Mouse (Mus musculus) liver, adult 2 months (tissue): Measurements from ENCODE around the gene Casp4. TPM values are rescaled to one million over a fixed set of nuclear protein-coding genes. Genes with fewer than 3 reads are reported as not detected.

Experiments
- DNase-seq: peaks from one replicate; pipeline ENCODE4 v3.0.0-alpha.2; 2011; ENCODE audit warnings: low read depth, low spot score; ENCODE audit errors: extremely low read depth
- H3K27ac ChIP-seq: fragments of 200-500 bp; replicated peaks from 2 replicates; pipeline ENCODE4 v1.5.1; 2012; ENCODE audit warnings: low read depth, mild to moderate bottlenecking, control low read depth, inconsistent platforms, low read length; ENCODE audit not compliant: insufficient read depth
- H3K27me3 ChIP-seq: fragments of 200-500 bp; 2 replicates; pipeline ENCODE4 v1.6.1; 2012; ENCODE audit warnings: mild to moderate bottlenecking, moderate library complexity, low read length, inconsistent platforms; ENCODE audit not compliant: control insufficient read depth, insufficient read depth
- H3K36me3 ChIP-seq: fragments of 200-500 bp; 2 replicates; pipeline ENCODE4 v1.6.1; 2012; ENCODE audit warnings: low read length, inconsistent platforms; ENCODE audit not compliant: control insufficient read depth, insufficient read depth
- H3K4me1 ChIP-seq: fragments of 200-500 bp; 2 replicates; pipeline ENCODE4 v1.6.1; 2011; ENCODE audit warnings: low read length; ENCODE audit not compliant: control insufficient read depth, insufficient read depth
- H3K4me3 ChIP-seq: fragments of 200-500 bp; 2 replicates; pipeline ENCODE4 v1.5.1; 2011; ENCODE audit warnings: low read depth, mild to moderate bottlenecking, control low read depth, low read length, moderate library complexity; ENCODE audit not compliant: insufficient read depth
- H3K79me2 ChIP-seq: fragments of 200-500 bp; 2 replicates; pipeline ENCODE4 v1.6.1; 2012; ENCODE audit warnings: inconsistent platforms, mild to moderate bottlenecking, low read length, moderate library complexity; ENCODE audit not compliant: control insufficient read depth, insufficient read depth
- H3K9ac ChIP-seq: fragments of 200-500 bp; 2 replicates; pipeline ENCODE4 v1.6.1; 2012; ENCODE audit warnings: low read depth, mild to moderate bottlenecking, control low read depth, inconsistent platforms, low read length
- CTCF ChIP-seq: fragments of 200-500 bp; IDR thresholded peaks from 2 replicates; pipeline ENCODE4 v1.5.1; 2011; ENCODE audit warnings: low read depth, low read length, control low read depth
- POLR2A ChIP-seq: fragments of 200-500 bp; IDR thresholded peaks from 2 replicates; pipeline ENCODE4 v1.6.1; 2011; ENCODE audit warnings: low read length, control low read depth; ENCODE audit not compliant: insufficient read depth; ENCODE audit errors: extremely low read depth
- WGBS: fragments of 180-500 bp; shearing (Covaris S2); methylation state at CpG from one replicate; pipeline ENCODE4 v1.1.7; 2018; 5-methylcytosine and 5-hydroxymethylcytosine counted together
- polyA plus RNA-seq: library from polyadenylated mRNA; depleted of rRNA; stranded (reverse); fragments of >200 nt; gene quantifications from 2 replicates; pipeline ENCODE4 v1.2.3, GENCODE M21; 2012
- total RNA-seq: library from RNA; depleted of rRNA; stranded (reverse); fragments of >200 nt; gene quantifications from 2 replicates; pipeline ENCODE4 v1.2.3, GENCODE M21; 2014

Gene Casp4
- total and polyA plus RNA-seq, 2 experiments, result 0.64 to 3.2 TPM

DNA sequence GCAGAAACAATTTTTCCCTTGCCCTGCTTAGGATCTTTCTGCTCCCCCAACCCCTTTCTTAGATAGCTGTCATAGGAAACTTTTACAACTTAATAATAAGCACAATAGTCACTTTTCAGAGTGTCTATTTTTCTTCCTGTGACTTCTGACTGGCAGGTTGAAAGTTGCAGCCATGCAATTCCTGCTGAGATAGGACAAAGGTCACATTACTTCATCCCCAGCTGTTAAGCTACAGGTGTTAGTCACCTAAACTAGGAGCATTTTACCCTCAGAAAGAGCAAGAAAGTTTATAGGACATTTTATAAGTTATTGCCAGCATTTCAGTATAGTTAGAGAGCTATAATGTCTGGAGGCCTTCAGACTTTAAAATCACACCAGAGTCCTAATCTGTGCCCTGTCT lies 22.0 kb upstream of the Casp4 start:
- Histone ChIP-seq H3K79me2 (no peaks in the 10 kb centered on the region), H3K4me3 (no peak overlapping the region), H3K9ac (no peak overlapping the region), H3K36me3 (no peaks in the 10 kb centered on the region), H3K27me3 (no peaks in the 10 kb centered on the region), H3K4me1 (no peaks in the 10 kb centered on the region), H3K27ac (no peak overlapping the region)
- peak; percentile 56 for DNase-seq
- TF ChIP-seq CTCF, result no peak
- no peak for TF ChIP-seq POLR2A

DNA sequence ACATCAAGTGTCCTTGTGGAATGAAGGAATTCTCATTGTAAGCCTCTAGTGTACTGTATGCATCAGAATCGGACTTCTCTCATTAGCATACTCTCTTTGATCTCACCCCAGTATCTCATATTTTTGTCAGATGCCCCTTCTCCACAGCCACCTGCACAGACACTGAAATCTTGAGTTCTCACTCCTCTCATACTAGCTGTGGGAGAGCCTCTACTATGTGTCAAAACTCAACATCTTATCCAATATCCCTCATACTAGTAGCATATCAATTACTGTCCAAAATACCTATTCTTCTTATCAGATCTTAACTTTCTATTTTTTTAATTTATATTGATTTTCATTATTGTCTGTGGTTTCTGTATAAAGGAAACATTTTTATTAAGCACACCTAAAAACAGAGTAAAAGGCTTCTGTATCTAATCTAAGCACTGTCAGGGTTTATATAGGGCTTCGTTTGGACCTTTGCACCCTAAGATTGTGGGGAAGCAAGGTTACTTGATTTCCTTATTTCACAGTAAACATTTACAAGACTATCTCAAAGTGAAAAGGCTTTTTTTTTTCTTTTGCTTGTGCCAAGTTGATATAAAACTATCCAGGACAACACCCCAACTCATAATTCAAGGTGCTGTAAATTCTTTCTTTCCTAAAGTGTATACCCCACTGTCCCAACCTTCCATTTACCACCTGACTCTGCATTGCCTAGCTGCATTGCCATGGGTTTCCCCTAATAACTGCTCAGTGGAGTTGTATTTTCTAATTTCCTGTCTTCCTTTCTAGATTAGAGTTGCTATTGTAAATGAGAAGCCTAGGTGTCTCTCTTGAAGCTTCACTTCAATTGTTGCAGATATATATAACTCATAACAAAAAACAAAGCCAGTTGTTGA lies 12.0 kb upstream of the Casp4 start:
- no peaks in the 10 kb centered on the region for H3K36me3 ChIP-seq
- no peak overlapping the region for H3K4me3 ChIP-seq
- no peaks in the 10 kb centered on the region for H3K27me3 ChIP-seq
- H3K9ac ChIP-seq, result no peak overlapping the region
- H3K79me2 ChIP-seq, result no peaks in the 10 kb centered on the region
- DNase-seq, result no peak
- no peak for TF ChIP-seq CTCF
- no peak for TF ChIP-seq POLR2A
- WGBS, result 62% methylated on average over 2 of the region's 2 CpGs
- no peak overlapping the region for H3K27ac ChIP-seq
- H3K4me1 ChIP-seq, result no peaks in the 10 kb centered on the region

DNA sequence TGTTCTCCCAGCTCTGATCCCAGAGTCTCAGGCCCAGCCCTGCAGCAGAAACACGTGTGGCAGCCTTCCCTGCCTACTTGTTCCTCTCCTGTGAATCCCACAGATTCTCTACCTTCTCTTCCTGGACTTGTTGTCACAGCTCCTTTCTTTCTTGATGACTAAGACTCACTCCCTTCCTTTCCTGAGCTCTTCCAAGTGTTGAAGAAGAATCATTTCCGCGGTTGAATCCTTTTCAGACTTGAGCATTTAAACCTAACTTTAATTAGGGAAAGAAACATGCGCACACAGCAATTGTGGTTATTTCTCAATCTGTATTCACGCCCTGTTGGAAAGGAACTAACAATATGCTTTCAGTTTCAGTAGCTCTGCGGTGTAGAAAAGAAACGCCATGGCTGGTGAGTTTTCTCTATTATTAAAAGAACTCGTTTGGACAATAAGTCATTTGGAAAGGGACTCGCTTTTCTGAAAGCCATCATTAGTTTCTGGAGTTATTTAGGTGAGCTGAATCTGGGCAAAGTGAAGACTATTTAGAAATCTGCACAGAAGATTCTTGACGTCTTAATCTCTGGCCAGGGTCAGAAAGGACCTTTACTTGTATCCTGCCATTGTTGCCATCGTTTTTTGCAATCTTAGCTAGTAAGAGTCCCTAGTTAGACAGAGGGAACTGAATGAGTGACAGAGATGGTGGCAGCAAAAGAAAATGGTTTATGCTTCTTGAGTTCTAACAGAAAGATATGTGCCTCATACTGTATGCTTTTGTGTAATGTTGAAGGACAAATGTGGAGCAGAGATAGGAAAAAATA lies 10.1 kb upstream of the Casp4 start, which contains the start of gene Casp1:
TSS of gene Casp1 (plus strand) at position 189 of the 803 bp plus-strand sequence.
- H3K36me3 ChIP-seq, result no peaks in the 10 kb centered on the region; the same call in 1 of the 2 replicates
- no peaks in the 10 kb centered on the region for H3K79me2 ChIP-seq
- H3K9ac ChIP-seq, result no peak within 1 kb of the TSS; the same call in 1 of the 2 replicates
- H3K4me3 ChIP-seq, result peak within 1 kb of the TSS; percentile 48
- peak within 1 kb of the TSS; percentile 72 for H3K27ac ChIP-seq
- WGBS, result 57% methylated on average over 11 of the region's 11 CpGs
- peak; percentile 44 for DNase-seq
- no peaks in the 10 kb centered on the region for H3K4me1 ChIP-seq
- H3K27me3 ChIP-seq, result no peaks in the 10 kb centered on the region
- TF ChIP-seq POLR2A, result no peak
- no peak for TF ChIP-seq CTCF

DNA sequence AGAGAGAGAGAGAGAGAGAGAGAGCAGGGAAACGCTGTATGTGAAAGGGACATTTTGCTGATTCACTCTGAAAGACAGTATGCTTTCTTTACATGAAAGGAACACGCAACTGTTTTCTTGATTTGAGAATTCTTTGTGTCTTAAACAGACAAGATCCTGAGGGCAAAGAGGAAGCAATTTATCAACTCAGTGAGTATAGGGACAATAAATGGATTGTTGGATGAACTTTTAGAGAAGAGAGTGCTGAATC lies 9.6 kb upstream of the Casp4 start:
- TF ChIP-seq CTCF, result no peak
- TF ChIP-seq POLR2A, result no peak
- WGBS, result 77% methylated on average over 2 of the region's 2 CpGs

DNA sequence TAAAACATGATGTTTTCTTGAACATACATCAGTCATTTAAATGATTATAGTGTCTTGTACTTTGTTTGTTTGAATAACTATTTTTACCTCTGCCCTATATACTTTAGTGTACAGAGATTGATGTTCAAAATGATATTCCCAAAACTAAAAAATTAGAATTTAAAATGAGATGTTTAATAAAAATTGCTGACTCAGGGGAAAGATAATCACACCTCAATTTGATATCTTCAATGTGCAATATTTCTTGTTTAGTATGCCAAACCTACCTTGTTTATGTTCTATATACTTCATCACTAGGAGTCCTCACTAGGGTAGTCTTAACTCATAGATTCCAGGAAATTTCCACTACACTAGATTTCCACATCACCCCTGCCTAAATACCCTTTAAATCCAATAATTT lies 1.5 kb downstream of the Casp4 start:
- no peak for TF ChIP-seq CTCF
- TF ChIP-seq POLR2A, result no peak
- H3K4me1 ChIP-seq, result no peaks in the 10 kb centered on the region
- DNase-seq, result no peak
- H3K4me3 ChIP-seq, result no peak overlapping the region
- no peak overlapping the region for H3K9ac ChIP-seq
- H3K27ac ChIP-seq, result no peak overlapping the region
- no peaks in the 10 kb centered on the region for H3K27me3 ChIP-seq
- no peaks in the 10 kb centered on the region for H3K36me3 ChIP-seq
- peaks cover 4% of the 10 kb centered on the region; the same call in 1 of the 2 replicates for H3K79me2 ChIP-seq

More for the DNA sequence above, 9.6 kb upstream of the Casp4 start:
- H3K27me3 ChIP-seq, result no peaks in the 10 kb centered on the region
- H3K36me3 ChIP-seq, result no peaks in the 10 kb centered on the region; the same call in 1 of the 2 replicates
- no peaks in the 10 kb centered on the region for H3K4me1 ChIP-seq
- H3K27ac ChIP-seq, result no peak overlapping the region
- H3K79me2 ChIP-seq, result no peaks in the 10 kb centered on the region
- H3K4me3 ChIP-seq, result peak overlapping the region; percentile 48; the same call in 1 of the 2 replicates
- no peak overlapping the region for H3K9ac ChIP-seq
- no peak for DNase-seq
